Mouse (Mus musculus) small intestine, adult 2 months (tissue): ENCODE measurements at regions not wholly inside any gene's neighbourhood (a gene's known extent, or its start where the extent isn't known, plus 50 kb on each side); places are given as distances from the start of the nearest gene placed in this dataset.

ENCODE experiments used
- CTCF ChIP-seq: fragments of 200-500 bp; IDR thresholded peaks from 2 replicates; pipeline ENCODE4 v1.5.1; 2012; ENCODE audit warnings: low read depth, mild to moderate bottlenecking, control low read depth, inconsistent platforms, low read length, moderate library complexity, mixed read lengths; ENCODE audit not compliant: insufficient replicate concordance, insufficient read length; ENCODE audit errors: extremely low read depth
- POLR2A ChIP-seq: fragments of 200-500 bp; IDR thresholded peaks from 2 replicates; pipeline ENCODE4 v1.6.1; 2012; ENCODE audit warnings: low read depth, mild to moderate bottlenecking, control low read depth, inconsistent platforms, low read length, moderate library complexity

DNA sequence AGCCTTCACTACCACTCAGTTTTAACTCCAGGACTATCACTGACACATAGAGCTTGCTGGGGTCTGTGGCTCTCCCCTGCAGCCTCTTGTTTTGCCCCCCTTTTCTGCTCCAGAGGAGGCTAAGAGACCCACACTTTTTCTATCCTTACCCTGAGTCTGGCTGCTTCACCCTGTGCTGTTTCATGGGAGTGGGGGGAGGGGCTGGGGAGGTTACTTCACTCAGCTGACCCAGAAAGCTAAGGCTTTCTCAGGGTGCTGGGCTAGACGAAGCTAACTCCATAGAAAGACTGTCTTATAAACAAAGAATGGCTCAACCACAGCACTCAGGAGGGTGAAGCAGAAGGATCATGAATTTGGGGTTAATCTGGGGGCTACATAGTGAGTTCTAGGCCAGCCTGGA, 93.9 kb downstream of the Vegfa start:
- TF ChIP-seq CTCF (no peak), POLR2A (no peak)
